Mouse (Mus musculus): ENCODE results near the gene Dnajb9. TPM values are rescaled to one million over a fixed set of nuclear protein-coding genes. Genes with fewer than 3 reads are reported as not detected.
A peak's percentile ranks its signal among the peaks of the same experiment; 100 is the strongest.

Gene Dnajb9
- polyA plus RNA-seq, 1 experiment from 2014 or later: 33.6 TPM

DNA sequence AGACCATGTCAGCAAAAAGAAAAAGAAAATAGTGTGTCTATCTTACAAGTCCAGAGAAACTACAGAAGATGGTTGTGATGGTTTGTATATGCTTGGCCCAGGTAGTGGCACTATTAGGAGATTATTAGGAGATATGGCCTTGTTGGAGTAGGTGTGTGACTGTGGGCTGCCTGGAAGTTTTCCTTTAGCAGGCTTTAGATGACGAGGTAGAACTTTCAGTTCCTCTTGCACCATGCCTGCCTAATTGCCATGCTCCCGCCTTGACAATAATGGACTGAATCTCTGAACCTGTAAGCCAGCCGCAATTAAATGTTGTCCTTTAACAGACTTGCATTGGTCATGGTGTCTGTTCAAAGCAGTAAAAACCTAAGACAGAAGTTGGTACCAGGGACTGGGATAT lies 1.4 kb upstream of the Dnajb9 start:
- Histone ChIP-seq H3K9ac (ENCODE audit: low read depth, low read length) (no peak overlapping the region), H3K36me3 (ENCODE audit: control insufficient read depth, insufficient read depth, low read length) (no peaks in the 10 kb centered on the region), H3K9me3 (ENCODE audit: control insufficient read depth, low read length) (no peaks in the 10 kb centered on the region), H3K4me3 (ENCODE audit: low read length) (no peak overlapping the region), H3K4me2 (ENCODE audit: low read length) (no peak overlapping the region), H3K4me1 (ENCODE audit: control insufficient read depth, insufficient read depth, low read depth, low read length) (peaks cover 7% of the 10 kb centered on the region), H3K27me3 (replicated peaks; ENCODE audit: control insufficient read depth, insufficient read depth, low read length) (no peaks in the 10 kb centered on the region), H3K27ac (ENCODE audit: low read depth, low read length) (no peak overlapping the region)
- WGBS: 92% methylated on average over 3 of the region's 3 CpGs
- no peak for ATAC-seq

DNA sequence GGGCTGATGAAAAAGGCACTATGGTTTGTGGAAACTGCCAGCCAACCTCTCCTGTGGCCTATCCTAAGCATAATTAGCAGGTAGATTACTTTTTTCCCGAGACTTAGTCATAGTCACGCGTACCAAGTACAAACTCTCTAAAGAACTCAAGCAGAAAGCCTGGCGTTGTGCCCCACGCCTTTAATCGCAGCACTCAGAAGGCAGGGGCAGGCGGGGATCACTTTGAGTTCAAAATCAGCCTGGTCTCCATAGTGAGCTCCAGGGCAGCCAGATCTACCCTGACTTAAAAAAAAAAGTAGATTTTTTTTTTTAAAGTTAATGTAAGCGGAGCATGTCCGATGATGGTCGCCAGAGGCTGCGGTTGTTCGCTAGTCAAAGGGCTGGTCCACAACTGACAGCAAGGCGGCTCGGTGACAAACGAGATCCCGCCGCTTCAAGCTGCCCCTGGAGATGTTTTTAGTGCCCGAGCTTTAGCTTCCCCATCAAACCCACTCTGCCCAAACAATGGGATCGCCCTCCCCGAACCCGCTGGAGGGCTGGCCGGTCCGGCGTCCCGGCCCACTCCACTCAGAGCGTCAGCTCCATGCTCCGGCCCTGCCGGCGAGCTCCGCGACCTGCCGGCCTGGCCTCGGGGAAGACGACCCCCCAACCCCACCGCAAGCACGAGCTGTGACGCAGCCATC lies 844 bp downstream of the Dnajb9 start:
- H3K4me3 ChIP-seq (ENCODE audit: low read length): peak overlapping the region; percentile 98
- H3K27me3 ChIP-seq (replicated peaks; ENCODE audit: control insufficient read depth, insufficient read depth, low read length): no peaks in the 10 kb centered on the region
- peak overlapping the region; percentile 80 for H3K4me2 ChIP-seq (ENCODE audit: low read length)
- ATAC-seq: no peak
- H3K36me3 ChIP-seq (ENCODE audit: control insufficient read depth, insufficient read depth, low read length): no peaks in the 10 kb centered on the region
- 0% methylated on average over 37 of the region's 37 CpGs for WGBS
- peaks cover 7% of the 10 kb centered on the region for H3K4me1 ChIP-seq (ENCODE audit: control insufficient read depth, insufficient read depth, low read depth, low read length)
- peak overlapping the region; percentile 88 for H3K27ac ChIP-seq (ENCODE audit: low read depth, low read length)
- peak overlapping the region; percentile 86 for H3K9ac ChIP-seq (ENCODE audit: low read depth, low read length)
- H3K9me3 ChIP-seq (ENCODE audit: control insufficient read depth, low read length): no peaks in the 10 kb centered on the region

DNA sequence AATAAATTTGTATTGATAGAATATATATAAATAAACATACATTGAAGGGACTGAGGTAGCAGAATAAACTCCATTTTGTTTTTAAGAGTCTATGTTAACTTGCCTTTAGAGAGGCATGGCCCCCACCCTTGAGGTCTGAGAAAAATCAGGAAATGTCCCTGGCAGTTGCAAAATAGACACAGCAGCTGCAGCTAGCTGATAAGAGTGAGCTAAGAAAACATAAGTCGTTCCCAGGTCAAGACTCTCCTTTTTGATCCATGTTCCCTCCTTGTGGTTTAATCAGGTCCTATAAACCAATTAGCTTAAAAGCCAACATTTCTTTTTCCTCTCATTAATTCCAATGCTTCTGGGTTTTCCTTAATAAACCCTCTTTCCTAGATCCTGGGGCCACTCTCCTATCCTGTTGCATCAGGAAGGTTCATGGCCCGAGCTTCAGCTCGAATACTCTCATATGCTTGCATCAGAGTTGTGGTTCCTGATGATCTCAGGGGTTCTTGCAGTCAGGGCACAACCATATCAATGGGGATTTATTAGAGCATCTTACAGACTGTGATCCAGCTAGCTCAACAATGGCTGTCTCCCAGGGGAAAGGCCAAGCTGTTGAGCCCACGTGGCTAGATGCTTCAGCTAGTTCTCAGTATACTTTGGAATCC lies 12.1 kb downstream of the Dnajb9 start:
- no peak for ATAC-seq
- no peaks in the 10 kb centered on the region for H3K36me3 ChIP-seq (ENCODE audit: control insufficient read depth, insufficient read depth, low read length)

DNA sequence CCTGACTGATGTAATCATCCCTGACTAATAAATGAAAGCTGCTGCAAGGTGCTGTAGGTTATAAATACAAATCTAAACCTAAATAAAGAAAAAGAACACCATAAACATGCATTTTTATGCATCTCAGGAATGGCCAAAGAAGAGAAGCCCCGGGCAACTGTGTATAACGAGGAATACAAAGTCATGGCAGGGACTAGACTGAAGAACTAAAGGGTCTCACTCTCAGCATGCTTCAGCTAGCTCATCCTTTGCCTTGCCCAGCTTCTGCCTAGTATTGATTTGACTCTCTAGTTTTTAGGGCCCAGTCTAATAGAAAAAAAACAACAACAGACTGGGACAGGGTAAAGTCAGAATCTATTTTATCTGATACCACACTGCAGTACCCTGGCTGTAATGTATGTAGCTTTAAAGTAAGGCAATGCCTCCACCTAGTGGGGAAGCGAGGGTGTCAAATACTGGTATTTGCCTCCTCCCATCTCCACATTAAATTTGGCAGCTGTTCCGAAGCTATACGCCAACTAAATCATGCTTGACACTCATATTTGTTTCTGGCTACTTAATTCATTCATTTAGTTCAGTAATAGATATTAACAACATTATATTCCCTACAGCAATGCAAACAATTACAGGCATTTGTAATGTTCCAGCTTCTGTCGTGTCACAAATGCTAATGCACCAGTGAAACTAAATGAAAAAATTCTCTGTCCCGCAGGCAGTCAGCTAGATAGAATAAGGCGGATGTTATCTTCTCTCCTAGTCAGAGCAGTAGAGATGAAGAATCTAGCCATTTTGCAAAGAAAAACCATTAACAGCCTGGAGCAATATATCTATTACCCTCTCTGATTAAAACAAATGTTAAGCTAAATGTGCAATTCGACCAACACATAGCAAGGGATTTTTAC lies 28.8 kb downstream of the Dnajb9 start:
- ATAC-seq: peak; percentile 95
- no peaks in the 10 kb centered on the region; the same call in none of the 2 replicates for H3K4me1 ChIP-seq (ENCODE audit: control insufficient read depth, insufficient read depth, low read depth, low read length)

More for the DNA sequence above, 12.1 kb downstream of the Dnajb9 start:
- H3K4me1 ChIP-seq (ENCODE audit: control insufficient read depth, insufficient read depth, low read depth, low read length): no peaks in the 10 kb centered on the region
- H3K4me3 ChIP-seq (ENCODE audit: low read length): no peak overlapping the region
- WGBS: 65% methylated on average over 4 of the region's 4 CpGs
- H3K4me2 ChIP-seq (ENCODE audit: low read length): no peak overlapping the region
- no peak overlapping the region for H3K9ac ChIP-seq (ENCODE audit: low read depth, low read length)
- H3K9me3 ChIP-seq (ENCODE audit: control insufficient read depth, low read length): no peaks in the 10 kb centered on the region
- no peaks in the 10 kb centered on the region for H3K27me3 ChIP-seq (replicated peaks; ENCODE audit: control insufficient read depth, insufficient read depth, low read length)
- no peak overlapping the region for H3K27ac ChIP-seq (ENCODE audit: low read depth, low read length)

DNA sequence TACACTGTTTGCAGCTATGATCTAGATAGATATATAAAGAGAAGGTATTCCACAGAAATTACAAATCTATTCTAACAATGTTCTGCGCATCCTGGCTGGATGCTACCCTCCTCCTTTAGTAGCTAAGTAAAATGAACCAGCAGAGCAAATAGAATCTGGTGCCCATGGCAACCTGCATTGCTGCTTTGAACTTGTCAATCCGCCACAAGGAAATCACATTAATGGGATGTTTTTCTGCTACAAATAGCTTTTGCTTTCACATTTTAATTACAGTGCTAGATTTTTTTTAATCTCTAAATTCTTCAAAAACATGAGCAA lies 33.1 kb downstream of the Dnajb9 start:
- Histone ChIP-seq H3K9me3 (ENCODE audit: control insufficient read depth, low read length) (no peaks in the 10 kb centered on the region), H3K36me3 (ENCODE audit: control insufficient read depth, insufficient read depth, low read length) (no peaks in the 10 kb centered on the region), H3K27me3 (replicated peaks; ENCODE audit: control insufficient read depth, insufficient read depth, low read length) (no peaks in the 10 kb centered on the region), H3K27ac (ENCODE audit: low read depth, low read length) (no peak overlapping the region), H3K4me2 (ENCODE audit: low read length) (no peak overlapping the region), H3K4me3 (ENCODE audit: low read length) (no peak overlapping the region), H3K4me1 (ENCODE audit: control insufficient read depth, insufficient read depth, low read depth, low read length) (no peaks in the 10 kb centered on the region; the same call in none of the 2 replicates), H3K9ac (ENCODE audit: low read depth, low read length) (no peak overlapping the region)
- peak; percentile 9; the same call in 1 of the 2 replicates for ATAC-seq
- WGBS: 25% methylated on average over 2 of the region's 2 CpGs

More for the DNA sequence above, 28.8 kb downstream of the Dnajb9 start:
- Histone ChIP-seq H3K36me3 (ENCODE audit: control insufficient read depth, insufficient read depth, low read length) (no peaks in the 10 kb centered on the region), H3K4me2 (ENCODE audit: low read length) (peak overlapping the region; percentile 25; the same call in 1 of the 2 replicates), H3K27me3 (replicated peaks; ENCODE audit: control insufficient read depth, insufficient read depth, low read length) (no peaks in the 10 kb centered on the region), H3K27ac (ENCODE audit: low read depth, low read length) (no peak overlapping the region), H3K9me3 (ENCODE audit: control insufficient read depth, low read length) (no peaks in the 10 kb centered on the region), H3K4me3 (ENCODE audit: low read length) (no peak overlapping the region), H3K9ac (ENCODE audit: low read depth, low read length) (no peak overlapping the region)
- 34% methylated on average over 9 of the region's 9 CpGs for WGBS

DNA sequence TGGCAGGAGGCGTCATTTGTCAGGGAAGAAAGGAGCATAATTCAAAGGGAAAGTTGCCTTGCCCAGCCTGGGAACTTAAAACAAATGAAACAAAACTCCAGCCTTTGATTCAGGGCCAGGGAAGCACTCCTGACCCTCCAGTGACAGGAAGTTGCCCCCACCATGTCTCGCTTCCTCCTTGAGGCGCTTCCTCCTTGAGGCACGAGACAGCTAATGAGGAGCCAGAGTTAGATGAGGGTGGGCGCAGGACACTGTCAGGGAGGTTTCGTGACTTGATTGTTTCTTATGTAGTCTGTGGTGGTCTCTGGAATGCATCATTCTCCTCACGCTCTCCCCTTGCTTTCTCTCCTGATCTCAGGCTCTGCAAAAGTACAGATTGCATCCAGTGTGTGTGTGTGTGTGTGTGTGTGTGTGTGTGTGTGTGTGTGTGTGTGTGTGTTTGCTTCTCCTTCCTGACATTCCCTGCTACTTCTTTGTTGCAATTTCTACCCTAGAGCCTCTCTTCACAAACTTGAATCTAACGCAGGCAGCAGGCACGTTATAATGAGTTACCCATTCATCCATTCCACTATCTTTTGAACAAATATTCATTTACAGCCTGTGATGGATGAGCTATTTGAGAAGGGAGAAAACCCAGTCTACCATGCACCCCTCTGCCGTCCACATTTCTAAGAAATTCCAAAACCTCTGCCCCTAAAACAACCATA lies 33.6 kb downstream of the Dnajb9 start:
- H3K27me3 ChIP-seq (replicated peaks; ENCODE audit: control insufficient read depth, insufficient read depth, low read length): no peaks in the 10 kb centered on the region
- no peak overlapping the region for H3K9ac ChIP-seq (ENCODE audit: low read depth, low read length)
- H3K9me3 ChIP-seq (ENCODE audit: control insufficient read depth, low read length): no peaks in the 10 kb centered on the region
- no peak overlapping the region for H3K4me3 ChIP-seq (ENCODE audit: low read length)
- peak; percentile 49; the same call in 1 of the 2 replicates for ATAC-seq
- H3K4me1 ChIP-seq (ENCODE audit: control insufficient read depth, insufficient read depth, low read depth, low read length): no peaks in the 10 kb centered on the region; the same call in none of the 2 replicates
- no peaks in the 10 kb centered on the region for H3K36me3 ChIP-seq (ENCODE audit: control insufficient read depth, insufficient read depth, low read length)
- H3K4me2 ChIP-seq (ENCODE audit: low read length): peak overlapping the region; percentile 20; the same call in 1 of the 2 replicates
- no peak overlapping the region for H3K27ac ChIP-seq (ENCODE audit: low read depth, low read length)
- whole genome bisulfite sequencing: 26% methylated on average over 10 of the region's 10 CpGs

DNA sequence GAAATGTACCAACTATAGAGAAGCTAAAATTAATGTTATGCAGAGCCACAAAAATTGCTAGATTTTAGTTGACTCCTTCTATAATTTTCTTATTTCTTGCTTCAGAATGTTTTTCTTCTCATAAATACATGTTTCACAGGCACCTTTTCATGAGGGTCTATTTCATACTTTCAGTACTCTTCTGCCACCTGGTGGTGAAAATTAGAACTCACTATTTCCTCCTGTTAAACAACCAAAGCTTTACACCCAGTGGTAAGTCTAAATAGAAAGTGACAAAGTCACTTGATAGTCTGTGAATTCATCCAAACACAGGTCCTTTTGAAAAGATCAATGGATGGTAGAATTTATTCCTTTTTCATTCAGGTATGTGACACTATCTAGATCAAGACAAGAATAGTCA lies 43.2 kb downstream of the Dnajb9 start:
- peak; percentile 63; the same call in 1 of the 2 replicates for ATAC-seq
- no peaks in the 10 kb centered on the region for H3K9me3 ChIP-seq (ENCODE audit: control insufficient read depth, low read length)
- H3K4me1 ChIP-seq (ENCODE audit: control insufficient read depth, insufficient read depth, low read depth, low read length): no peaks in the 10 kb centered on the region
- H3K36me3 ChIP-seq (ENCODE audit: control insufficient read depth, insufficient read depth, low read length): no peaks in the 10 kb centered on the region
- H3K27ac ChIP-seq (ENCODE audit: low read depth, low read length): no peak overlapping the region
- no peak overlapping the region for H3K4me3 ChIP-seq (ENCODE audit: low read length)
- H3K4me2 ChIP-seq (ENCODE audit: low read length): no peak overlapping the region
- no peaks in the 10 kb centered on the region for H3K27me3 ChIP-seq (replicated peaks; ENCODE audit: control insufficient read depth, insufficient read depth, low read length)
- H3K9ac ChIP-seq (ENCODE audit: low read depth, low read length): no peak overlapping the region

DNA sequence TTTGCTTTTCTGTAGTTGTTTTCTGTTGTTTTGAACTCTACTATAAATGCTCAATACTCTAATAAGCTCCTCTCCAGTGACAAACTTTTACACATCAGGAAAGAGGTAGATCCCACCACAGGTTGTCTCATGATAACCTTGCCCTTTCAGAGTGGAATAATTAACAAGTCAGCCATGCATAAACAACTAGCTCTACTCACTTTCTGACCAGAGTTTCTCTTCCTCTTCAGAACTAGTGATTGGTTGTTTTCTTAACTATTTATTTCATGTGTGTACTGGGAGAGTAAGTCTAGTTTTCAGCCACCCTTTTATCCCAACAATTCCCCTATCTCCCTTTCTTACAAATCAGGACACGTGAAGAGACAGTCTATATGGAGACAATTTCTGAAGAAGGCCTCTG lies 50.8 kb downstream of the Dnajb9 start:
- Histone ChIP-seq H3K36me3 (ENCODE audit: control insufficient read depth, insufficient read depth, low read length) (no peaks in the 10 kb centered on the region), H3K4me3 (ENCODE audit: low read length) (no peak overlapping the region), H3K4me2 (ENCODE audit: low read length) (no peak overlapping the region), H3K9me3 (ENCODE audit: control insufficient read depth, low read length) (no peaks in the 10 kb centered on the region), H3K27ac (ENCODE audit: low read depth, low read length) (no peak overlapping the region), H3K9ac (ENCODE audit: low read depth, low read length) (no peak overlapping the region), H3K27me3 (replicated peaks; ENCODE audit: control insufficient read depth, insufficient read depth, low read length) (no peaks in the 10 kb centered on the region), H3K4me1 (ENCODE audit: control insufficient read depth, insufficient read depth, low read depth, low read length) (no peaks in the 10 kb centered on the region)
- no peak for ATAC-seq
- 88% methylated on average over 1 of the region's 1 CpGs for WGBS

All from hindbrain, embryonic 16.5 days (tissue).